Mouse (Mus musculus): Measurements from ENCODE around the gene Tank. TPM values are rescaled to one million over a fixed set of nuclear protein-coding genes. Genes with fewer than 3 reads are reported as not detected.

Gene Tank
- polyA plus RNA-seq, 1 experiment: 23.7 TPM

- Histone ChIP-seq H3K4me1 (ENCODE audit: control insufficient read depth, insufficient read depth, low read length) (no peaks in the 10 kb centered on the region), H3K4me3 (ENCODE audit: low read depth, low read length) (no peak overlapping the region), H3K27ac (ENCODE audit: insufficient read depth, low read length) (no peak overlapping the region), H3K9me3 (replicated peaks; ENCODE audit: control insufficient read depth, insufficient read depth, low read length, poor library complexity, severe bottlenecking) (no peaks in the 10 kb centered on the region), H3K27me3 (ENCODE audit: control insufficient read depth, insufficient read depth, low read length, poor library complexity, severe bottlenecking) (no peaks in the 10 kb centered on the region), H3K36me3 (ENCODE audit: control insufficient read depth, insufficient read depth, low read length, poor library complexity, severe bottlenecking) (no peaks in the 10 kb centered on the region), H3K9ac (ENCODE audit: low read depth, poor library complexity, severe bottlenecking) (no peak overlapping the region)
- TF ChIP-seq CTCF (IDR thresholded peaks at IDR 0.05; ENCODE audit: low read depth, low read length) (no peak), POLR2A (IDR thresholded peaks at IDR 0.05; ENCODE audit: insufficient read depth, low read length) (no peak), EP300 (IDR thresholded peaks at IDR 0.05; ENCODE audit: insufficient read depth, low read depth, low read length) (no peak)
Measured at GRCm38 (mm10) chr2:61545666-61546065, 32.7 kb upstream of the Tank start.

- Histone ChIP-seq H3K4me1 (ENCODE audit: control insufficient read depth, insufficient read depth, low read length) (no peaks in the 10 kb centered on the region), H3K27me3 (ENCODE audit: control insufficient read depth, insufficient read depth, low read length, poor library complexity, severe bottlenecking) (no peaks in the 10 kb centered on the region), H3K9ac (ENCODE audit: low read depth, poor library complexity, severe bottlenecking) (no peak overlapping the region), H3K27ac (ENCODE audit: insufficient read depth, low read length) (no peak overlapping the region), H3K36me3 (ENCODE audit: control insufficient read depth, insufficient read depth, low read length, poor library complexity, severe bottlenecking) (no peaks in the 10 kb centered on the region), H3K4me3 (ENCODE audit: low read depth, low read length) (no peak overlapping the region), H3K9me3 (replicated peaks; ENCODE audit: control insufficient read depth, insufficient read depth, low read length, poor library complexity, severe bottlenecking) (no peaks in the 10 kb centered on the region)
- TF ChIP-seq CTCF (IDR thresholded peaks at IDR 0.05; ENCODE audit: low read depth, low read length): no peak
- TF ChIP-seq POLR2A (IDR thresholded peaks at IDR 0.05; ENCODE audit: insufficient read depth, low read length): no peak
- TF ChIP-seq EP300 (IDR thresholded peaks at IDR 0.05; ENCODE audit: insufficient read depth, low read depth, low read length): no peak
Measured at GRCm38 (mm10) chr2:61548021-61548420, 30.4 kb upstream of the Tank start.

GRCm38 (mm10) chr2:61551680-61552079, 26.7 kb upstream of the Tank start:
- Histone ChIP-seq H3K27ac (ENCODE audit: insufficient read depth, low read length) (no peak overlapping the region), H3K9ac (ENCODE audit: low read depth, poor library complexity, severe bottlenecking) (no peak overlapping the region)

GRCm38 (mm10) chr2:61555367-61555766, 23.0 kb upstream of the Tank start:
- no peak overlapping the region for H3K9ac ChIP-seq (ENCODE audit: low read depth, poor library complexity, severe bottlenecking)
- H3K27me3 ChIP-seq (ENCODE audit: control insufficient read depth, insufficient read depth, low read length, poor library complexity, severe bottlenecking): no peaks in the 10 kb centered on the region
- H3K4me1 ChIP-seq (ENCODE audit: control insufficient read depth, insufficient read depth, low read length): no peaks in the 10 kb centered on the region
- no peak overlapping the region for H3K4me3 ChIP-seq (ENCODE audit: low read depth, low read length)
- no peak overlapping the region for H3K27ac ChIP-seq (ENCODE audit: insufficient read depth, low read length)
- no peak for TF ChIP-seq CTCF (IDR thresholded peaks at IDR 0.05; ENCODE audit: low read depth, low read length)
- no peak for TF ChIP-seq POLR2A (IDR thresholded peaks at IDR 0.05; ENCODE audit: insufficient read depth, low read length)
- TF ChIP-seq EP300 (IDR thresholded peaks at IDR 0.05; ENCODE audit: insufficient read depth, low read depth, low read length): no peak
- H3K9me3 ChIP-seq (replicated peaks; ENCODE audit: control insufficient read depth, insufficient read depth, low read length, poor library complexity, severe bottlenecking): no peaks in the 10 kb centered on the region
- no peaks in the 10 kb centered on the region for H3K36me3 ChIP-seq (ENCODE audit: control insufficient read depth, insufficient read depth, low read length, poor library complexity, severe bottlenecking)

More at GRCm38 (mm10) chr2:61551680-61552079, 26.7 kb upstream of the Tank start:
- no peak for TF ChIP-seq CTCF (IDR thresholded peaks at IDR 0.05; ENCODE audit: low read depth, low read length)
- no peak for TF ChIP-seq EP300 (IDR thresholded peaks at IDR 0.05; ENCODE audit: insufficient read depth, low read depth, low read length)
- TF ChIP-seq POLR2A (IDR thresholded peaks at IDR 0.05; ENCODE audit: insufficient read depth, low read length): no peak
- no peaks in the 10 kb centered on the region for H3K4me1 ChIP-seq (ENCODE audit: control insufficient read depth, insufficient read depth, low read length)
- no peaks in the 10 kb centered on the region for H3K27me3 ChIP-seq (ENCODE audit: control insufficient read depth, insufficient read depth, low read length, poor library complexity, severe bottlenecking)
- no peaks in the 10 kb centered on the region for H3K9me3 ChIP-seq (replicated peaks; ENCODE audit: control insufficient read depth, insufficient read depth, low read length, poor library complexity, severe bottlenecking)
- H3K4me3 ChIP-seq (ENCODE audit: low read depth, low read length): no peak overlapping the region
- no peaks in the 10 kb centered on the region for H3K36me3 ChIP-seq (ENCODE audit: control insufficient read depth, insufficient read depth, low read length, poor library complexity, severe bottlenecking)

- Histone ChIP-seq H3K9ac (ENCODE audit: low read depth, poor library complexity, severe bottlenecking) (no peak overlapping the region), H3K27me3 (ENCODE audit: control insufficient read depth, insufficient read depth, low read length, poor library complexity, severe bottlenecking) (no peaks in the 10 kb centered on the region), H3K27ac (ENCODE audit: insufficient read depth, low read length) (no peak overlapping the region), H3K9me3 (replicated peaks; ENCODE audit: control insufficient read depth, insufficient read depth, low read length, poor library complexity, severe bottlenecking) (no peaks in the 10 kb centered on the region), H3K4me3 (ENCODE audit: low read depth, low read length) (no peak overlapping the region), H3K36me3 (ENCODE audit: control insufficient read depth, insufficient read depth, low read length, poor library complexity, severe bottlenecking) (no peaks in the 10 kb centered on the region), H3K4me1 (ENCODE audit: control insufficient read depth, insufficient read depth, low read length) (no peaks in the 10 kb centered on the region)
- TF ChIP-seq EP300 (IDR thresholded peaks at IDR 0.05; ENCODE audit: insufficient read depth, low read depth, low read length) (no peak), CTCF (IDR thresholded peaks at IDR 0.05; ENCODE audit: low read depth, low read length) (no peak), POLR2A (IDR thresholded peaks at IDR 0.05; ENCODE audit: insufficient read depth, low read length) (no peak)
Measured at GRCm38 (mm10) chr2:61555825-61556224, 22.6 kb upstream of the Tank start.

GRCm38 (mm10) chr2:61556639-61557038, 21.7 kb upstream of the Tank start:
- H3K4me3 ChIP-seq (ENCODE audit: low read depth, low read length): no peak overlapping the region
- H3K9ac ChIP-seq (ENCODE audit: low read depth, poor library complexity, severe bottlenecking): no peak overlapping the region
- H3K27ac ChIP-seq (ENCODE audit: insufficient read depth, low read length): no peak overlapping the region
- no peaks in the 10 kb centered on the region for H3K27me3 ChIP-seq (ENCODE audit: control insufficient read depth, insufficient read depth, low read length, poor library complexity, severe bottlenecking)
- no peaks in the 10 kb centered on the region for H3K9me3 ChIP-seq (replicated peaks; ENCODE audit: control insufficient read depth, insufficient read depth, low read length, poor library complexity, severe bottlenecking)
- TF ChIP-seq POLR2A (IDR thresholded peaks at IDR 0.05; ENCODE audit: insufficient read depth, low read length): no peak
- no peak for TF ChIP-seq CTCF (IDR thresholded peaks at IDR 0.05; ENCODE audit: low read depth, low read length)
- TF ChIP-seq EP300 (IDR thresholded peaks at IDR 0.05; ENCODE audit: insufficient read depth, low read depth, low read length): no peak
- no peaks in the 10 kb centered on the region for H3K36me3 ChIP-seq (ENCODE audit: control insufficient read depth, insufficient read depth, low read length, poor library complexity, severe bottlenecking)
- H3K4me1 ChIP-seq (ENCODE audit: control insufficient read depth, insufficient read depth, low read length): no peaks in the 10 kb centered on the region
